Mouse (Mus musculus) liver, postnatal 0 days (tissue): ENCODE results near the gene Gm42742. TPM values are rescaled to one million over a fixed set of nuclear protein-coding genes. Genes with fewer than 3 reads are reported as not detected.

Source experiments
- ATAC-seq: fragments of 200-750 bp; cut with Nextera tagmentation; 2 replicates; pipeline ENCODE4 v1.8.0; 2017; ENCODE audit warnings: mild to moderate bottlenecking, moderate library complexity
- DNase-seq: peaks from one replicate; pipeline ENCODE4 v3.0.0-alpha.2; 2016
- H3K27ac ChIP-seq: fragments of 300-500 bp; sonication (generic); 2 replicates; pipeline ENCODE4 v1.5.1; 2014; ENCODE audit warnings: antibody characterized with exemption, moderate library complexity, mild to moderate bottlenecking, low read depth
- H3K27me3 ChIP-seq: fragments of 300-500 bp; sonication (generic); 2 replicates; pipeline ENCODE4 v1.6.1; 2014; ENCODE audit warnings: low read length, control low read depth, mixed read lengths; ENCODE audit not compliant: insufficient read depth
- H3K36me3 ChIP-seq: fragments of 300-500 bp; sonication (generic); replicated peaks from 2 replicates; pipeline ENCODE4 v1.6.1; 2014; ENCODE audit warnings: mild to moderate bottlenecking, control low read depth, low read length, moderate library complexity, mixed read lengths; ENCODE audit not compliant: insufficient read depth
- H3K4me1 ChIP-seq: fragments of 300-500 bp; sonication (generic); 2 replicates; pipeline ENCODE4 v1.6.1; 2014; ENCODE audit warnings: antibody characterized with exemption, mild to moderate bottlenecking, control low read depth; ENCODE audit not compliant: insufficient read depth
- H3K4me2 ChIP-seq: fragments of 300-500 bp; sonication (generic); 2 replicates; pipeline ENCODE4 v1.6.1; 2014; ENCODE audit warnings: low read depth, mild to moderate bottlenecking, low read length, moderate library complexity, mixed read lengths
- H3K4me3 ChIP-seq: fragments of 300-500 bp; sonication (generic); 2 replicates; pipeline ENCODE4 v1.5.1; 2014; ENCODE audit warnings: low read depth, low read length
- H3K9ac ChIP-seq: fragments of 300-500 bp; sonication (generic); replicated peaks from 2 replicates; pipeline ENCODE4 v1.6.1; 2014; ENCODE audit warnings: mild to moderate bottlenecking, moderate library complexity
- H3K9me3 ChIP-seq: fragments of 300-500 bp; sonication (generic); 2 replicates; pipeline ENCODE4 v1.6.1; 2016; ENCODE audit warnings: mild to moderate bottlenecking, control low read depth, low read length, mixed read lengths
- CTCF ChIP-seq: sonication (generic); IDR thresholded peaks from 2 replicates; pipeline ENCODE4 v1.5.1; 2016; ENCODE audit warnings: antibody characterized with exemption, low read depth
- EP300 ChIP-seq: IDR thresholded peaks from 2 replicates; pipeline ENCODE4 v1.6.1; 2016; ENCODE audit warnings: antibody characterized with exemption, low read depth, mild to moderate bottlenecking
- WGBS: fragments of 180-500 bp; shearing (Covaris S2); extraction: QIAGEN DNeasy Blood & Tissue Kit; methylation state at CpG from one replicate; pipeline ENCODE4 v1.1.7; 2014; ENCODE audit not compliant: insufficient replicate concordance; 5-methylcytosine and 5-hydroxymethylcytosine counted together
- polyA plus RNA-seq: library from polyadenylated mRNA; unstranded; fragments of >200 nt; fragmentation: Nextera tagmentation; extraction: Ambion mirVana; gene quantifications from 2 replicates; pipeline ENCODE4 v1.2.1, GENCODE M21; 2015

Gene Gm42742
- polyA plus RNA-seq, 1 experiment from 2014 or later: 7.8 TPM

GRCm38 (mm10) chr7:127012374-127012773 is 8.5 kb downstream of the Gm42742 start:
- DNase-seq (no peak), ATAC-seq (no peak)
- 87% methylated on average over 6 of the region's 6 CpGs for whole genome bisulfite sequencing
- H3K27ac ChIP-seq: no peak overlapping the region
- no peaks in the 10 kb centered on the region for H3K27me3 ChIP-seq
- no peak overlapping the region for H3K4me3 ChIP-seq
- H3K4me2 ChIP-seq: no peak overlapping the region
- H3K9me3 ChIP-seq: no peaks in the 10 kb centered on the region
- H3K36me3 ChIP-seq: peaks cover 8% of the 10 kb centered on the region; the same call in 1 of the 2 replicates
- peaks cover 51% of the 10 kb centered on the region for H3K4me1 ChIP-seq
- no peak for TF ChIP-seq CTCF
- TF ChIP-seq EP300: no peak
- H3K9ac ChIP-seq: no peak overlapping the region

GRCm38 (mm10) chr7:127011717-127012116 is 9.2 kb downstream of the Gm42742 start:
- H3K27ac ChIP-seq: peak overlapping the region; percentile 11; the same call in 1 of the 2 replicates

GRCm38 (mm10) chr7:127011051-127011450 is 9.8 kb downstream of the Gm42742 start:
- no peak for ATAC-seq
- TF ChIP-seq CTCF: no peak
- no peak for TF ChIP-seq EP300
- DNase-seq: no peak
- Histone ChIP-seq H3K27me3 (no peaks in the 10 kb centered on the region), H3K4me1 (peaks cover 51% of the 10 kb centered on the region), H3K27ac (peak overlapping the region; percentile 11; the same call in 1 of the 2 replicates), H3K9ac (no peak overlapping the region), H3K4me3 (no peak overlapping the region), H3K4me2 (no peak overlapping the region), H3K9me3 (no peaks in the 10 kb centered on the region), H3K36me3 (peaks cover 8% of the 10 kb centered on the region; the same call in 1 of the 2 replicates)
- 86% methylated on average over 2 of the region's 2 CpGs for WGBS

More at GRCm38 (mm10) chr7:127011717-127012116, 9.2 kb downstream of the Gm42742 start:
- Histone ChIP-seq H3K27me3 (no peaks in the 10 kb centered on the region), H3K4me2 (no peak overlapping the region), H3K9ac (no peak overlapping the region), H3K4me3 (no peak overlapping the region), H3K4me1 (peaks cover 51% of the 10 kb centered on the region), H3K36me3 (peaks cover 8% of the 10 kb centered on the region; the same call in 1 of the 2 replicates), H3K9me3 (no peaks in the 10 kb centered on the region)
- 96% methylated on average over 2 of the region's 2 CpGs for WGBS
- TF ChIP-seq EP300 (no peak), CTCF (no peak)
- no peak for ATAC-seq
- no peak for DNase-seq

GRCm38 (mm10) chr7:127009307-127010085 is 11.4 kb downstream of the Gm42742 start:
- DNase-seq (no peak), ATAC-seq (no peak)
- 0 out of 2 replicates have a peak overlapping the region, but pooled peaks have one; percentile 1 for H3K4me2 ChIP-seq
- H3K4me3 ChIP-seq: no peak overlapping the region
- H3K9ac ChIP-seq: peak overlapping the region; percentile 52; the same call in 1 of the 2 replicates
- WGBS: 77% methylated on average over 17 of the region's 17 CpGs
- H3K4me1 ChIP-seq: peaks cover 38% of the 10 kb centered on the region
- TF ChIP-seq EP300 (no peak), CTCF (no peak)
- peaks cover 4% of the 10 kb centered on the region; the same call in 1 of the 2 replicates for H3K36me3 ChIP-seq
- H3K27ac ChIP-seq: peak overlapping the region; percentile 94
- H3K9me3 ChIP-seq: no peaks in the 10 kb centered on the region
- H3K27me3 ChIP-seq: no peaks in the 10 kb centered on the region

GRCm38 (mm10) chr7:127008239-127009019 is 12.5 kb downstream of the Gm42742 start:
- H3K27ac ChIP-seq: peak overlapping the region; percentile 94
- DNase-seq (peak; percentile 72), ATAC-seq (peak; percentile 93)
- H3K4me2 ChIP-seq: peak overlapping the region; percentile 1
- H3K4me3 ChIP-seq: no peak overlapping the region
- H3K36me3 ChIP-seq: peaks cover 4% of the 10 kb centered on the region; the same call in 1 of the 2 replicates
- TF ChIP-seq CTCF (no peak), EP300 (peak; percentile 7)
- H3K9ac ChIP-seq: peak overlapping the region; percentile 52
- no peaks in the 10 kb centered on the region for H3K27me3 ChIP-seq
- 44% methylated on average over 9 of the region's 9 CpGs for WGBS
- peaks cover 32% of the 10 kb centered on the region for H3K4me1 ChIP-seq
- H3K9me3 ChIP-seq: no peaks in the 10 kb centered on the region
